Mouse (Mus musculus) ovary, postnatal 14 days (tissue): ENCODE results near the gene Zp3.

Experiments used
- DNase-seq: peaks from one replicate; pipeline ENCODE4 v3.0.0; 2022; ENCODE audit warnings: low spot score

Gene Zp3

DNA sequence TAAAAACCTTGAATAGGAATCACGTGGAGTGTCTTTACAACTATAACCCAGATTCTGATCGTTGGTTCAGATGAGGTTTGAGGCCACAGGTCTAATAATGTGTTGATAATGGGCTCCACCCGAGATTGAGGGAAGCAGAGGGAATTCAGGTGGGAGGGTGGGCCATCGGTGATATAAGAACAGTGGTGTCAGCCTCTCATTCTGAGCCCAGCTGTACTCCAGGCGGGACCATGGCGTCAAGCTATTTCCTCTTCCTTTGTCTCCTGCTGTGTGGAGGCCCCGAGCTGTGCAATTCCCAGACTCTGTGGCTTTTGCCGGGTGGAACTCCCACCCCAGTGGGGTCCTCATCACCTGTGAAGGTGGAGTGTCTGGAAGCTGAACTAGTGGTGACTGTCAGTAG lies at the start of gene Zp3:
Zp3 (plus strand) TSS at position 196 of the 400 bp plus-strand sequence.
- DNase-seq, result no peak

DNA sequence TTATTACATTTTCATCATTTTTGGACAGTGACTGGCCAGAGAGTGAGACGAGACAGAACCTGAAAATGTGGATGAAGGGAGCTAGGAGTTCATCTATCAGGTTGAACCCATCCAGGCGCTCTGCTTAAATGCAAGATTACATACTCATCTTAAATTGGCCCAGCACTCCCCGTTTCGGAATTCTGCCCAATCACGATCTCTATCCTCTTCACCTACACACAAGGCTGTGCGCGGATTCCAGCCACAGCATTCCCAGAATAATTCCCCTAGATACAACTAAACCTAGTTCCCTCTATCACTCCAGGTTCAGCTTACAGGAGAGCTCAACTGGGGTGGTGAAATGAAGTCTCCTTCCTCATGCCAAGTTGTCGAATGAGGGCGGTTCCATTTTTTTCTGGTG lies 48.4 kb upstream of the Zp3 start:
- no peak for DNase-seq

DNA sequence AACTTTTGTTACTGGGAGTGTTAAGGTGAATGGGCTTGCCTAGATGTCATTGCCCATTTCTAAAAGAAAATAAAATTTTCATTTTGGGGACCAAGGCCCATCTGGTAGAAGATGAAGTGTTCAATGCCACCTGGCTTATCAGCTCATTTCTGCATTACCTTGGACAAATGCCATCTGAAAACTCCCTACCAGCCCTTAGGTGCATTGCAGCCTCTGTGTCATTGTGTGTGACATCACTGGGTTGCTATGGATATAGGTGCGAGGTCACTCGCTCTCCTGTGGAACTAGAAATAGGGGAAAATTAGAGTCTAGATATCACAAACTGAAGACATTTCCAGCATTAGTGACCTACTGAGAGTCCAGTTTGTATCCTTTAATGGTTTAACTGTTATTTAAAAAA lies 47.5 kb upstream of the Zp3 start:
- DNase-seq, result no peak

DNA sequence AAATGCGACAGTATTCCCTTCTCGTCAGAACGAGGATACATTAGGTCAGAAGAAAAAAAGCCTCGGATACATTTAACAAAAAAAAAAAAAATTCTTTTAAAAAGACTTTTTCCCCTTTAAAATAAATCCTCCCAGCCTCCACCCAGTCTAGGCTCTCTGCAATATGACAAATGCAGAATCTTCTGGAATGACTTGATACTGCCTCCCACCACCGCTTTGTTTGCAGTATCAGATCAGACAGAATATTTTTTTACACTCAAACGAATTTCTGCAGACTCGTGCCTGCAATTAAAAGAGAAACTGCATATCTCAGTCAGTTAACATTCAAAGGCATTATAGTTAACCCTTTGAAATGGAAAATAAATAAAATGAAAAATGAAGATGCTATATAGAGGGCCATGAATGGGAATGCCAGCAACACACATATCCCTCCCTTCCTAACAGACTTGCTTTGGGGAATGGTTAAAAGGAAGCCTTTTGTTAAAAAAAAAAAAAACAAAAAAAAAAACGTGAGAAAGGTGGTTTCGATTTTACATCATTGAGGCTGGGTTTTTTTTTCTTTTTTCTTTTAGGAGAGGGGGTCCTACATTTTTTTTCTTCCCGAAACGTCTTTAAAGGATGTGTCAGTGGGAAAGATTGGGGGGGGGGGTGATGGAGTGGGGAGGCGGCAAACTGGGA lies 46.5 kb upstream of the Zp3 start:
- DNase-seq, result no peak

GRCm38 (mm10) chr5:135933900-135934441 lies 45.9 kb upstream of the Zp3 start:
- peak; percentile 26 for DNase-seq

GRCm38 (mm10) chr5:135934481-135935175 lies 45.3 kb upstream of the Zp3 start, which contains the start of gene Ywhag:
TSS of gene Ywhag (minus strand) at chr5:135934616.
- peak; percentile 99 for DNase-seq

- no peak for DNase-seq
These were observed 44.7 kb upstream of the Zp3 start for GRCm38 (mm10) chr5:135935176-135935523.

GRCm38 (mm10) chr5:135935641-135936190 lies 44.2 kb upstream of the Zp3 start:
- DNase-seq, result no peak

DNA sequence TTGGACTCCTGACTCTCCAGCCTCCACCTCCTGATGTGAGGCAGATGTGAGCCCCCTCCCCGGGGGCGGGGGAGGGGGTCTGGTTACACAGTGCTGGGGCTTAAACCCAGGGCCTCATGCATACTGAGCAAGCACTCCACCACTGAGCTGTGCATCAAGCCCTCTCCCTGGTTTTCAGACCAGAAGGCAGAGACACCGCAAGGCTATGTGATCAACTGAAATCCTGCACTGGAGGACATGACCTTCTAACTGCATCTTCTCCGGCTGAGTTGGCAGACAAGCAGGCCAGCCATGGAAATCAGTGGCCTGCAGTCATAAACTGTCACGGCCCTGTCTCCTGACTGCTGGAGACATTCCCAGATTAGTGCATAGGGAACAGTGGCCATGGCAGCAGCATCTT lies 39.3 kb upstream of the Zp3 start:
- no peak for DNase-seq

GRCm38 (mm10) chr5:135942710-135943109 lies 37.2 kb upstream of the Zp3 start:
- no peak for DNase-seq

DNA sequence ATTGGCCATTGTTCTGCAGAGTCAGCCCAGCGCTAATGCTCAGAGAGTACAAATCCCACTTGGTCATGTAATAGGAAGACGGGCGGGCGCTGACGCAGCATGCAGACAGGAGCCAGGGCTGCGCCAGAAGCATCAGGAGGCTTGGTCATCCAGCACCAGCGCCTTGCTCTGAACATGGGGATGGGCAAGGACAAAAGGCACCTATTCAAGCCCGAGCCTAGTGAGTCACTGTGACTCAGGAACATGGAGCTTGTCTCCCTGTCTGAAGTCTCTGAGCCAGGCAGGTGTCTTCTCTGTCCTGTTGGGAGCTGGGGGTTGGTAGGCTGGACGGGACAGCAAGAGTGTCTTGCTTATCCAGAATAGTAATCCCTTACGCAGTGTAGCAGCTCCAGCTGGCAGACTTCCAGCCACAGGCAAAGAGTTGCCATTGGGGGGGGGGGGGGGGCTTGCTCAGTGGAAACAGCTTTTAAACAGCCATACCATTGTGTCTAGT lies 33.9 kb upstream of the Zp3 start:
- DNase-seq, result no peak

DNA sequence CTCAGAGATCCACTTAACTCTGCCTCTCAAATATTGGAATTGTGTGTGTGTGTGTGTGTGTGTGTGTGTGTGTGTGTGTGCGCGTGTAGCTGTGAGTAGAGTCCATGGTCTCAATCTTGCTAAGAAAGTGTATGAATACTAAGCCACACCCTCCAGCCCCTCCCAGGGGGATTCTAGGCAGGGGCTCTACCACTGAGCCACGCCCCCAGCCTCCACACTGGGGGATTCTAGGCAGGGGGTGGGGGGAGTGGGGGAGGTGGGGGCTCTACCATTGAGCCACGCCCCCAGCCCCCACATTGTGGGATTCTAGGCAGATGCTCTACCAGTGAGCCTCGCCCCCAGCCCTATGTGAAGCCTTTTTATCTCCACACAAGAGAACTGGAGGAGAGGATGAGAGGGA lies 33.3 kb upstream of the Zp3 start:
- DNase-seq, result no peak

DNA sequence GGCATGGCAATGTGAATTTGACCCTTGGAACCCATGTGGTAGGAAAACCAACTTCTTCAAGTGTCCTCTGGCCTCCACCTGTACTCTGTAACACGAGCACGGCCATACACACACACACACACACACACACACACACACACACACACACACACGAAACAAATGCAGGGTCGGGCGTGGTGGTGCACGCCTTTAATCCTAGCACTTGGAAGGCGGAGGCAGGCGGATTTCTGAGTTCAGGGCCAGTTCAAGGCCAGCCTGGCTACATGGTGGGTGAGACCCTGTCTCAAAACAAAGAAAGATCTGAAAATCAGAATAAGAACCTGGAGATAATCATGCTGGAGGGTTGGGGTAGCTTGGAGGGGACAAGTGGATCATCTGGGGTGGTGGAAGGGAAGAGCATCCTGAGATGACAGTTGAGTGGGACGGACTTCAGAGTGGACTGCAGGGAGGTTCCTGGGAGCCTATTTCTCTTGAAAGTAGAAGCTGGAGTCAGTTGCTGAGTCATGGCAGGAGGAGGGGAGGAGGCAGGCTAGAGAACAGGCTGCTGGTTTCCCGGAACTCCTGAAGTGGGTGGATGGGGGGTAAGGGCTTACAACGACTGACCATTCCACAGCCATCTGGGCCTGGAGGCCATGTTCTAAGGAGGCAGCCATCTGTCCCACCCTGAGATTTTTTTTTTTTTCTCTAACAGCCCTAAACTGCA lies 29.0 kb upstream of the Zp3 start:
- DNase-seq, result no peak

- DNase-seq, result no peak
These were observed 28.2 kb upstream of the Zp3 start for GRCm38 (mm10) chr5:135951660-135952059.

DNA sequence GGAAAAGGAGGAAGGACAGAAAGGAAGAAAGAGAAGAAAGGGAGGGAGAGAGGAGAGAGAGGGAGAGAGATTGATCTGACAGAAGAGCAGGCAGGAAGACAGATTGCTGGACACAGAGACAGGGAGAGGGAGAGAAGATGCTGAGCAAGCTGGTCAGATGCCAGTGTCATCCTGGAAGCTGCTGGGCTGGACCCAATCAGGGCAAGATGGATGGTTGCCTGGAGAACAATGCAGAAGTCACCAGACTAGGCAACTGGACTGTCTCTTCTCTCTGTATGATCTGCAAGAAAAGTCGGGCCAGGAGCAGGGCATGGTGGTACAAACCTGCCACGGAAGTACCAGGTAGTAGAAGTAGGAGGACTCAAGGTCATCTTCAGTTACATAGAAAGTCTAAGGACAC lies 27.1 kb upstream of the Zp3 start:
- no peak for DNase-seq

- no peak for DNase-seq
These were observed 23.3 kb upstream of the Zp3 start for GRCm38 (mm10) chr5:135956300-135957206.

DNA sequence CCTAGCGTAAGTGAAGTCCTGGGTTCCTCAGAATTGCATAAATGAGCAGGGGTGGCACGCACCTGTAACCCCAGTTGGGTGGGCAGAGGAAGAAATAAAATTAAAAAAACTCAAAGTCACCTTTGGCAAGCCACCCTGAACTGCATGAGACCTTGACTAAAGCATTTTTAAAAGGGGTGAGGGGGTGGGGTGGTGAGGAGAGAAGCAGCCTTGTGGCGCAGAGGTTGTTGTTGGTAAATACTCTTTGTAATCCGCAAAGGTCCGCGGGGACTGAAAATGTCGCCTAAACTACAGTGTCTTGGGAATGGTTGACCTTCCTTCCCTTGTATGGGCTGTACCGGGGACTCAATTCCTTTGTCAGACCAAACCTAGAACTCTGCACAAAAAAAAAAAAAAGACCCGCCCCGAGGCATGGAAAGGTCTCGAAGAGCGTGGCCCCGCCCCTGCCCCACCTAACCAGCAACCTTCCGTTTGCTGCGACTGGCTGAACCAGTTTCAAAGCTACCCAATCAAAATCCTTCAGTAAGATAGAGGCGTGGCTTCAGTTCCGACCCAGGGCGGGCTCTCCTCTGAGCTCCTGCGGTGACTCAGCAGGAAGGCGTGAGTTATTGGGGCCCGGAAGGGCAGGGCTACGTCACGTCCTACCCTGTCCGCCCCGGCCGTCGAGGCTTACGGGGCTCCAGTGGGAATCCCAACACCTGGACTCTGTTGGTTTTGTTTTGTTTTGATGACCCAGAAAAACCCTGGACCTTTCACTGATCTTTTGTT lies 22.5 kb upstream of the Zp3 start:
- DNase-seq, result peak; percentile 79

DNA sequence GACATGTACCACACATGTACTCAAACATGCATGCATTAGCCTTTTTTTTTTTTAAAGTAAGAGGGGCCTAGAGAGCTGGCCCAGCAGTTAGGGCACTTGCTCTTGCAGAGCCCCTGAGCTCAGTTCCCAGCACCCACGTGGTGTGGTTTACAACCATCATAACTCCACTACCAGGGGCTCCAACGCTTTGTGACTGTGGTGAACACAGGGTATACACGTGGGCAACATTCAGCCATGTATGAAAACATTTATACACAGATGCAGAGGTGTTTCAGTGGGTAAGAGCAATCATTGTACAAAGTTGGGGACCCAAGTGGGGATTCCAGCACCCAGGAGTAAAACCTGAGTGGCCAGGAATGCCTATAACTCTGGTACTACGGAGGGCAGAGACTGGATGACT lies 21.5 kb upstream of the Zp3 start:
- DNase-seq, result no peak

GRCm38 (mm10) chr5:135959911-135960310 lies 20.0 kb upstream of the Zp3 start:
- no peak for DNase-seq

DNA sequence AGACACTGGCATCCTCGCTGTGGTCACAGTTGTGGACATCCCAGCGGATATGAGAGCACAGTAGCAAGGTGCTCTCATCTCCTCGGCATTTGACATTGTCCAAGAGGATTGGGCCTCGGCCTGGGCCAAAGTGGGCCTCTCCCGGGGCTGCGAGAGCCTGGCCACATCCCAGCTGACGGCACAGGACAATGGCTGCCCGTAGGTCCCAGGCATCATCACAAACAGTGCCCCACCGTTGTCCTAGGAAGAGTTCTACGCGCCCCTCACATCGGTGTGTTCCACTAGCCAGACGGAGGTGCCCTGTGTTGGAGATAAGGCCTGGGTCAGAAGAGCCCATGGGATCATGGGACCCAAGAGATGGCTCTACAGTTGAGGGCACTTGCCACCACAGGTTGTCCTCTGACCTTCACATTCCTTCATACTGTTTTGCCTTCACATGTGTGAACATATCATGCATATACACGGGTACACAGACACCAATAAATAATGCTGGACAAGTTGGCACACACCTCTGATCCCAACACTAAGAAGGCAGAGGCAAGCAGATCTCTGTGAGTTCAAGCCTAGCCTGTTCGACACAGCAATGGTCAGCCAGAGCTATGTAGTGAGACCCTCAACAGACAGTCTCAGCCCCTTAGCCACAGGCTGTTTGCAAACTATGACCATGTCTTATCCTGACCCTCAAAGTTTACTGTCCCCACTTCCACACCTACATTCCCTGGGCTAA lies 18.8 kb upstream of the Zp3 start:
- no peak for DNase-seq
